Mouse (Mus musculus): ENCODE measurements around the gene Usp12. TPM values are rescaled to one million over a fixed set of nuclear protein-coding genes. Genes with fewer than 3 reads are reported as not detected.
"Not testable (repeated sequence)": the region's sequence is repeated elsewhere in the genome, so short reads cannot be mapped to it uniquely, and the experiment has no call there.

Gene Usp12
- total RNA-seq, 2 experiments from 2014 or later, result 14.2 to 35.3 TPM

DNA sequence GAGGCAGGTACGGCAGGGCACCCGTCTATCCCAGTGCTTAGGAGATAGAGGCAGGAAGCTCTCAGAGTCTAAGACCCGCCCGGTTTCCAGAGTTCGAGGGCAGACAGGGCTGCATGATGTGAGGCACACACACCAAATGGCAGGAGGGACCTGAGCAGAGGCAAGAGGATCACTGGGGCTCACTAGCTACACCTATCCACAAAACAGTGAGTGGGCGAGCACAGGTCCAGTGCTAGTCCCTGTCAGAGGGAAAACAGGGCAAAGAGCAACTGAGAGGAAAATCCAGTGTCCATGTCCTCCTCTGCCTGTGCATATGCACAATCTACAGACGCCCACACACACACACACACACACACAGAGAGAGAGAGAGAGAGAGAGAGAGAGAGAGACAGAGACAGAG, 43.8 kb downstream of the Usp12 start:
- ATAC-seq (replicated peaks; ENCODE audit: poor library complexity), result no peak

DNA sequence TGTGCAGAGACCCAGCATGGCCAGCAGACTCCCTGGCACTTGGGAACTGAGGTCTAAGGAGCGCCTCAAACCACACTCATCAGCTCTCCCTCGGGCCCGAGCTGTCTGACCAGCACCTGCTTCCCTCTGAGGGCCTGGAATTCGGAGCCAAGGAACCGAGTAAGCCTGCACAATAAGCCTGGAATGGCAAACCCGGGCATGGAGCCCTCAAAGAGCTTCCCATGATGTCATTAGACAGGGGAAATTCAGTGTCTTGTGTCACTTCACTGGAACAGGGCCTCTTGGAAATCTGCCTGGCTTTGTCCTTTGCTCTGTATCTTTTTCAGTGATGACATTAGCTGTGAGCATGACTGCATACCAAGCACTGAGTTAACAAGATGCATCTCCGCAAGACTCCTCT, 44.5 kb downstream of the Usp12 start:
- ATAC-seq (replicated peaks; ENCODE audit: poor library complexity), result no peak

GRCm38 (mm10) chr5:146749857-146750256, 44.9 kb downstream of the Usp12 start:
- ATAC-seq (replicated peaks; ENCODE audit: poor library complexity), result no peak

- no peak for ATAC-seq (replicated peaks; ENCODE audit: poor library complexity)
These were observed 57.8 kb downstream of the Usp12 start for GRCm38 (mm10) chr5:146736970-146737495.

DNA sequence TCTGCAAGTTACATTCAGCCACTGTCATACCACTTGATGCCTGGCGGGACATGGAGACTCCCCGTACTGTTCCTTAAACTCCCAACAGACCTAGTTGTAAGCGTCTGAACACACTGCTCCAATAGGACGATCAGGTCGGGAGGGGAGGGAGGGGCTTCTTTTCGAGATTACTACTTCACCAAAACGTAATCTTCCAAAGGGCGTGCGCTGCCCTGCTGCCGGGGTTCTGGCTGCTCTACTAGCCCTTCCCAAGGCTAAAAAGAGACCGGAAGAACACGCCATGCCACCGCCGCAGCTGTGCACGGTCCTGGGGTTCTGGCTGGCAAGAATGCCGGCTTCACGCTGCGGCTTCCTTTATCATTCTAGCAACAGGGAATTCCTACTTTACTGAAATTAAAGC, 58.5 kb downstream of the Usp12 start:
- no peak for ATAC-seq (replicated peaks; ENCODE audit: poor library complexity)

- not testable (repeated sequence) for ATAC-seq (replicated peaks; ENCODE audit: poor library complexity)
These were observed 59.8 kb downstream of the Usp12 start for GRCm38 (mm10) chr5:146735054-146735453.

GRCm38 (mm10) chr5:146733888-146734640, 60.7 kb downstream of the Usp12 start:
- ATAC-seq (replicated peaks; ENCODE audit: poor library complexity), result peak; percentile 48; the same call in 1 of the 2 replicates

DNA sequence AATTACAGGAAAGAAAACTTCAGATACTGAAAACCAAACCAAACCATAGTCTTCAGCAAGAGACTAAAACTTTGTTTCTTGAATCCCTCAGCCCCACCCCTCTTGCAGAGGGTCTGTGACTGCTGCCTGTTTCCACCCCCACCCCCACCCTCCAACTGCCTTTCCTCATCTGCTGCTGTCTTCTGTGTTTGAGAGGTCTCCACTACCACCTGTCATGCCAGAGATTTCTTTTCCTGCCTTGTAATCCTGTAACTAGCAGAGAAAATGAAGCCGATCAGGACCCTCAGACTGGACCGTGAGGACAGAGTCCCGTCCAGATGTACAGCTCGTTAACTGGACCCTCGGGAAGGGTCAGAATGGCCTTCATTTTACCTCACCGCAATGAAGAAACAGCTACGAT, 61.4 kb downstream of the Usp12 start:
- ATAC-seq (replicated peaks; ENCODE audit: poor library complexity), result no peak

- no peak for ATAC-seq (replicated peaks; ENCODE audit: poor library complexity)
These were observed 67.8 kb downstream of the Usp12 start for GRCm38 (mm10) chr5:146727006-146727405.

DNA sequence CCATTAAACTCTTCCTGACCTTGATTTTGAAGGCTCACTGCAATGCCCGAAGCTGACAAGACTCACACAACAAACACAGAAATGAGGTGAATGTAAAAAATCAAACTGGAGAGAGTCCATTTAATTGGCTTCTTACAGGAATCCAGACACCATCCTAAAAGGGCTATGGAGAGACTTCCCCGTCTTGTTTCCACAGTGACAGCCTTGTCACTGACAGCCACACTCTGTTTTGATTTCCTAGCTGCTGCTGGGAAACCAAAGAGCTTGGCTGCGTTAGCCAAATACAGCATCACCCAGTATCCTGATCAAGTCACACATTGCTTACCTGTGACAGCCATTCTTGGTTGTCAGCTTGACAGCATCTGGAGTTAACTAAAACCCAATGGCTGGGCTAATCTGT, 69.8 kb downstream of the Usp12 start:
- no peak for ATAC-seq (replicated peaks; ENCODE audit: poor library complexity)

GRCm38 (mm10) chr5:146723452-146723851, 71.4 kb downstream of the Usp12 start:
- no peak for ATAC-seq (replicated peaks; ENCODE audit: poor library complexity)

DNA sequence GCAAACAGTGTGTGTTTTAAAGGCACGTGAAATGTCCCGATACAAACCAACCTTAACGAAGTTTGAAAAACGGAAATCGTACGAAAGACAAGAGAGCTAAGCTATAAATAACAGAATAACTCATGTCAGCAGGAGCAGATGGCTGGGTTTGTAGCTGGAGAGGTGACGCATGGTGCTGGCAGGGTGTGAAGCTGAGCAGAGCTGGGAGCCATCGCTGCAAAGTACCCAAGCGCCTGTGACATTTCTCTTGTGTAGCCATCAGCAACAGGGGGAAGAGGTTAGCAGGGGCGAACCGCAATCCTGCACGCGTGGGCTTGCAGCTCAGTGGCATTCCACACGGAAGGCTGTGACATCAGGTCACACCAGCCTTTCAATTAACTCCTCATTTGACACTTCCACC, 72.6 kb downstream of the Usp12 start:
- no peak for ATAC-seq (replicated peaks; ENCODE audit: poor library complexity)

- ATAC-seq (replicated peaks; ENCODE audit: poor library complexity), result peak; percentile 56
These were observed 75.0 kb downstream of the Usp12 start for GRCm38 (mm10) chr5:146719584-146720356.

DNA sequence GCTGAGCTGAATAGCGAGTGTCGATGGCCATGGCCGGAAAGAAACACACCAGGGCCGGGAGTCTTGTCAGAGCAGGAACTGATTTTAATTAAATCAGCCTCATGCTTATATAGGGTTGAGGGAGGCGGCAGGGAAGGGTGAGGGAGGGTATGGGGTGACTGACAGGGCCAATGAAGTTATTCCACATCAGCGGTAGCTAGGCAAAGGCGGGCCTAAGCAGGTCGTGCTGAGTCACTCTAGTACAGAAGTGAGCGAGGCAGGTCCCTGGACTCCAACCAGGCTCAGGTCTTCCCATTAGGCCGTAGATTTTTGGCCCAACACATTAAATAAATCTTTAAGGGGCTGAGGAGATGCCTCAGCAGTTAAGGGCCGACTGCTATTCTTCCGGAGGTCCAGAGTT, 81.0 kb downstream of the Usp12 start:
- ATAC-seq (replicated peaks; ENCODE audit: poor library complexity), result no peak

DNA sequence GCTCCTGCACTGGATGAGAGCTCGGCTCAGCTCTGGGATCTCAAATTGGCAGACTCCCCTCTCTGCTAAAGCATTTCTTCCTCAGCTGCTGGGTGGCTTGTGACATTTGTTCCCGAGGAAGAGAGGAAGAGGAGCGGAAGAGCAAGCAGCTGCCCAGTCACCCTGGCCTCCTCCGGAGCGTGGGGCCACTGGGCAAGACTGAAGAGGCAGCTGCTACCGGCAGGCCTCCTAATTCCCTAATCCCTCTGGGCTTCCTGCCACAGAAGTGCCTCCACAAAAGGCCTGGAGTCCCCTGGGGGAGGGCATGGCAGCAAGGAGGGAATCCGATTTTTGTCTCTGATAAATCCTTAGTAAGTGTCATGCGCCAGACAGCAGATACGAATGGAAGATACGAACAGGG, 81.7 kb downstream of the Usp12 start:
- ATAC-seq (replicated peaks; ENCODE audit: poor library complexity), result no peak

DNA sequence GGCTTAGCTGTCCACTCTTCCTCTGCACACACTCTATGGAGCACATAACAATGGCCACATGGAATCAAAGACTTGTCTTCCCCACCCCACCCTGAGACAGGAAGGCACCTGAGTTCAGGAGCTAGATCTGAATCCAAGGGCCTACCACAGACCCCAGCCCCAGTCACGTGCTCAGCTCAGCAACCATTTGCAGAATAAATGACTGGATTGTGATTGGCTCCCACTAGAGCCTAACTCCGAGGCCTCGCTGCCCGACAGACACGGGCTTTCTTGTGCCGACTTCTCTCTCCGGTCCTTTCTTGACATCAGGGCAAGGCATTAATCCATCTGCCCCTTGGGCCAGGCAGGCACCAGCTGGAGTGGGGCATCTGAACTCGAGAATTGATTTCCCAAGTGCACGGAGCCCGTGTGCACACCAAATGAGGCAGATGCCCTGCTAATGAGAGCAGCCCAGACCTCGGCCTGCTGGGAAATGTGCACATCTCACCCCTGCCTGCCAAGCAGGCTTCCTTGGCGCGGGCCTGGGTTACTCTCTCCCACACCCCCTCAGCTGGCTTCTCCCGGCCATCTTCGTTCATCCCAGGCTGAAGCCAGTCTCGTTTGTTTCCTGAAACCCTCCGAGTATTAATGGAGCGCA, 82.4 kb downstream of the Usp12 start:
- no peak for ATAC-seq (replicated peaks; ENCODE audit: poor library complexity)

DNA sequence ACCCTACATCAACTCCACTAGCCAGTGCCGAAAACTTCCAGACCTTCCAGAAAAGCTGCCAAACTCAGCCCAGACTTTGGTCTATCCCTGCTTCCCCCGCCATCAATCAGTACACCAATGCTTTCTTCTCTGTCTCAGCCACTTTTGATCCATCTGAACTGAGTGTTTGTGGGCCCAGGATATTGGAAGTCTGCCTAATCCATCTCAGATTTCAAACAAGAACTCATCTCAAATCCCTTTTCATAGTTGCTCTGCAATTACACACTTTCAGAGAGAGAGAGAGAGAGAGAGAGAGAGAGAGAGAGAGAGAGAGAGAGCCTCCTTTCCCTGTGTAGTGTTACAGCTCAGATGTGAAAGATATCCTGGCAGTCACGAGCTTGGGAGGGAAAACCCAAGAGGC, 85.4 kb downstream of the Usp12 start:
- no peak for ATAC-seq (replicated peaks; ENCODE audit: poor library complexity)

GRCm38 (mm10) chr5:146705815-146706408, 88.9 kb downstream of the Usp12 start:
- peak; percentile 62 for ATAC-seq (replicated peaks; ENCODE audit: poor library complexity)

DNA sequence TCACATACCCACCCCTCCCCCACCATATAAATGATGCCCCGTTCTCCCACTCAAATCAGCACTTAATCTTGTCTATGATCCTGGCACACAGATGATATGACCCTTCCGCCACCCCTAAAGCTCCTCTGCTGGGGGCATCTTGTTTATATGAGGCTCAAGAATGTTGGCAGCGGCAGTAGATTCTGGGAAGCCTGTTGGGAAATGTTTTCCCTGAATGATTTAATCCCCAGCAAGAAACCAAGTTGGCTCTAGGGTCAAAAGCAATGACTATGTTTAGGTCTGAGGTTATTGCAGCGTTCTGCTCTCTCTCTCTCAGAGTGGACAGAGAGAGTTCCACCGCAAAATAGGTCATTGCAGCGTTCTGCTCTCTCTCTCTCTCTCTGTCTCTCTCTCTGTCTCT, 89.4 kb downstream of the Usp12 start:
- ATAC-seq (replicated peaks; ENCODE audit: poor library complexity), result no peak

DNA sequence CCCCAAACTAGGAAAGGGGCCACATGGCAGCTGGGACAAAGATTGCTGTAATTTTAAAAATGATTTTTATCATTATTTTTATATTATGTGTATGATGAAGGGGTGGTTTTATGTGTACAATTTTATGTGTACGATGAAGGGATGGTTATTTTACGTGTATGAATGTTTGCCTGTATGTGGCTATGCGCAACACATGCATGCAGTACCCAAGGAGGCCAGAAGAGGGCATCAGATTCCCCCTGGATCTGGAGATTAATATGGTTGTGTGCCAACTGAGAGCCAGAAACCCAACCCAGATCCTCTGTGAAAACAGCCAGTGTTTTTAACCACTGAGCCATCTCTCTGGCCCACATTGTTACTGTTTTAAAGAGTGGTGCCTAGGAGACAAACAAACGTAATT, 90.6 kb downstream of the Usp12 start:
- no peak; the same call in 1 of the 2 replicates for ATAC-seq (replicated peaks; ENCODE audit: poor library complexity)

DNA sequence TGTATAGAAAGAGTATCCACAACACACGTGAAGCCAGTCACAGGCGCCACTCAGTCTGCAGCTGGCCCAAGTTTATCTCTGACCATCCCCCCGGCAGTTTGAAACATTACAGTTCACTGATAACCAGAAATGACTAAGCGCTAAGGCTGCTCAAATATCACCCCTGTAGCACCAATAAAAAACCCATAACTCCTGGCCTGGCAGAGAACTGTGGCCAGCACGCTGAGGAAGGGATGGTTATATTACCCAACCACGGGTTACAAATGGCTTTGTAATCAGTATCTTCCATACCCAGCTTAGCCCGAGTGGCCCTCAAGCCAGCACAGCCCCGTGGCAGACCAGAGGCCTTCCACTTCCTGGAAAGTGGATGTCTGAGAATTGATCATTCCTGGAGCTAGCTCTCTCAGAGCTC, 91.1 kb downstream of the Usp12 start:
- ATAC-seq (replicated peaks; ENCODE audit: poor library complexity), result peak; percentile 82

Data from megakaryocyte progenitor cell, adult 5-6 weeks (primary cell).